In the genomic region with DNA sequence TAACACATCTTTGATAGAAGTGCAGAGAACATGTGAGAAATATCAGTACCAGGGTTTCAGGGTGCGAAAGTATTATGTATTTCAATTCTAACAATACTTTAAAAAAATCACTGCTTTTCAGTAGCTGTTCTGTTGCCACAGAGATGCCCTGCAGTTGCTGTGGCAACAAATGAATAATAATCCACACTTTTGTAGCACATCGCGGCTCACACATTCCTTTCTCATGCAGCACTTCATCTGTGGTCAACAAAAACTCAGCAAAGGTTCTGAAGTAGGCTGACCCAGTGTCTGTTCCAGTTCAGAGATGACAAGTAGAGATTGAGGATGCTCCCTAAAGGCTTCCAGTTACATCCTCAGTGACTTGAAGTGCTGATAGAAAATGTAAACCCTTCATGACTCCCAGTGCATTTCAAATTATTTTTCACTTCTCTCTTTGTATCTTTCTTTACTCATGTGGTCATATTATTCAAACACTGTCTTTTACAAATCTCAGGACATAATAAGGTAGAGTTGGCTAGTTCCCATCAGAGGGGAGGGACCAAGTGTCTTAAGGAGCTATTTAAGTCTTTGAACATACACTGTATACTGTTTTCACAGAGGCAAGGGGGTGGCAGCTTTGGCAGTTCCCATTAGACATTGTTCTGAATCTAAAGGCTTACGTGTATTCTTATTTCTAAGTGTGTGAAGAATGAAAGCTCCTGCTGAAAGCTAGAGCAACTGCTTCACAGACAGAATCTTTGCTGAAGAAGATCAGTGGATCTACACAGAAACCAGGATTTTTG, we compare ENCODE assay signal across 14 mouse cellular contexts.
DNase-seq lines count a peak whose midpoint lies in the region; ATAC-seq and TF ChIP-seq lines count a peak whose summit lies in the region.
"Had no signal": no experiment of that assay in that cellular context is flagged by ENCODE, and none has a peak within 500 bp of the region (broad histone marks: within the 10 kb centered on the region; RNA-seq: fewer than 3 reads in every experiment).

No protein-coding gene starts in this region.

- H3K4me1 ChIP-seq in hindbrain, postnatal 0 days (ENCODE audit: insufficient read depth, low read length): no peaks in the 10 kb centered on the region
- peaks cover 3% of the 10 kb centered on the region for H3K4me1 ChIP-seq in hindbrain, embryonic 16.5 days (ENCODE audit: control insufficient read depth, insufficient read depth, low read depth, low read length)
- H3K4me1 ChIP-seq in midbrain, embryonic 12.5 days: peaks cover 10% of the 10 kb centered on the region
- H3K4me1 ChIP-seq in liver, embryonic 11.5 days (replicated peaks; ENCODE audit: control insufficient read depth, insufficient read depth, low read length): no peaks in the 10 kb centered on the region
- H3K4me1 ChIP-seq: limb, embryonic 10.5 days had no signal

- no peak for TF ChIP-seq CTCF in hindbrain, postnatal 0 days (IDR thresholded peaks at IDR 0.05; ENCODE audit: low read depth)

- no peak overlapping the region for H3K4me2 ChIP-seq in hindbrain, postnatal 0 days (ENCODE audit: low read depth, low read length)
- no peak overlapping the region for H3K4me2 ChIP-seq in hindbrain, embryonic 16.5 days (ENCODE audit: low read length)
- H3K4me2 ChIP-seq in midbrain, embryonic 12.5 days (replicated peaks): no peak overlapping the region
- no peak overlapping the region for H3K4me2 ChIP-seq in liver, embryonic 11.5 days
- H3K4me2 ChIP-seq: neural tube, embryonic 13.5 days had no signal

- peak; percentile 44 for DNase-seq in hindbrain, postnatal 0 days (ENCODE audit: low spot score)
- peak; percentile 46 for DNase-seq in NIH3T3 (ENCODE audit: low read depth)
- peak; percentile 21 for DNase-seq in fibroblast of lung, adult 2 months (ENCODE audit: low read depth)
- no peak for DNase-seq in spleen, postnatal 14 days (ENCODE audit: low spot score in 2 of 2)
- no peak for DNase-seq in liver, embryonic 11.5 days (ENCODE audit: low spot score)
- DNase-seq in cerebellum, postnatal 10 days: no peak
- DNase-seq: cerebellum, postnatal 36 days; lung, adult 18-20 months; thymus, postnatal 25 days had no signal

- H3K27me3 ChIP-seq in hindbrain, postnatal 0 days (ENCODE audit: insufficient read depth, low read length): no peaks in the 10 kb centered on the region
- H3K27me3 ChIP-seq in hindbrain, embryonic 16.5 days (replicated peaks; ENCODE audit: control insufficient read depth, insufficient read depth, low read length): no peaks in the 10 kb centered on the region
- H3K27me3 ChIP-seq in midbrain, embryonic 12.5 days: no peaks in the 10 kb centered on the region
- no peaks in the 10 kb centered on the region for H3K27me3 ChIP-seq in liver, embryonic 11.5 days (replicated peaks; ENCODE audit: control insufficient read depth, insufficient read depth, low read length)
- H3K27me3 ChIP-seq: neural tube, embryonic 13.5 days had no signal

- WGBS in hindbrain, postnatal 0 days: 20% methylated on average over 4 of the region's 4 CpGs
- WGBS in hindbrain, embryonic 16.5 days: 24% methylated on average over 4 of the region's 4 CpGs
- WGBS in midbrain, embryonic 12.5 days: 32% methylated on average over 4 of the region's 4 CpGs
- WGBS in liver, embryonic 11.5 days: 70% methylated on average over 4 of the region's 4 CpGs

- 0 out of 2 replicates have a peak, but pooled peaks have one; percentile 10 for ATAC-seq in hindbrain, postnatal 0 days
- no peak for ATAC-seq in hindbrain, embryonic 16.5 days
- ATAC-seq in midbrain, embryonic 12.5 days (ENCODE audit: low FRiP score, low read depth): peak; percentile 60
- no peak for ATAC-seq in liver, embryonic 11.5 days (replicated peaks; ENCODE audit: low FRiP score)
- ATAC-seq: intestine, postnatal 0 days had no signal

- no peak overlapping the region for H3K4me3 ChIP-seq in hindbrain, postnatal 0 days (ENCODE audit: low read length)
- H3K4me3 ChIP-seq in hindbrain, embryonic 16.5 days (ENCODE audit: low read length): no peak overlapping the region
- H3K4me3 ChIP-seq in midbrain, embryonic 12.5 days: no peak overlapping the region
- H3K4me3 ChIP-seq in liver, embryonic 11.5 days (ENCODE audit: low read depth, low read length): no peak overlapping the region
- H3K4me3 ChIP-seq: limb, embryonic 10.5 days; neural tube, embryonic 13.5 days had no signal

- no peaks in the 10 kb centered on the region for H3K9me3 ChIP-seq in hindbrain, postnatal 0 days (ENCODE audit: low read length)
- no peaks in the 10 kb centered on the region for H3K9me3 ChIP-seq in hindbrain, embryonic 16.5 days (ENCODE audit: control insufficient read depth, low read length)
- no peaks in the 10 kb centered on the region for H3K9me3 ChIP-seq in midbrain, embryonic 12.5 days
- H3K9me3 ChIP-seq in liver, embryonic 11.5 days (ENCODE audit: control insufficient read depth, low read length): no peaks in the 10 kb centered on the region
- H3K9me3 ChIP-seq: limb, embryonic 10.5 days; neural tube, embryonic 13.5 days had no signal

- H3K27ac ChIP-seq in hindbrain, postnatal 0 days: no peak overlapping the region
- no peak overlapping the region for H3K27ac ChIP-seq in hindbrain, embryonic 16.5 days (ENCODE audit: low read depth, low read length)
- H3K27ac ChIP-seq in midbrain, embryonic 12.5 days (replicated peaks): no peak overlapping the region
- no peak overlapping the region for H3K27ac ChIP-seq in liver, embryonic 11.5 days (ENCODE audit: low read depth, low read length)
- H3K27ac ChIP-seq: limb, embryonic 10.5 days; neural tube, embryonic 13.5 days had no signal

- H3K36me3 ChIP-seq in hindbrain, postnatal 0 days (ENCODE audit: insufficient read depth, low read length): no peaks in the 10 kb centered on the region
- no peaks in the 10 kb centered on the region for H3K36me3 ChIP-seq in hindbrain, embryonic 16.5 days (ENCODE audit: control insufficient read depth, insufficient read depth, low read length)
- no peaks in the 10 kb centered on the region for H3K36me3 ChIP-seq in midbrain, embryonic 12.5 days
- H3K36me3 ChIP-seq in liver, embryonic 11.5 days (ENCODE audit: control insufficient read depth, insufficient read depth, low read length): no peaks in the 10 kb centered on the region
- H3K36me3 ChIP-seq: limb, embryonic 10.5 days; neural tube, embryonic 13.5 days had no signal

- no peak overlapping the region for H3K9ac ChIP-seq in hindbrain, postnatal 0 days (replicated peaks; ENCODE audit: low read length)
- H3K9ac ChIP-seq in hindbrain, embryonic 16.5 days (ENCODE audit: low read depth, low read length): no peak overlapping the region
- H3K9ac ChIP-seq in midbrain, embryonic 12.5 days (replicated peaks): no peak overlapping the region
- no peak overlapping the region for H3K9ac ChIP-seq in liver, embryonic 11.5 days (ENCODE audit: low read depth, low read length)
- H3K9ac ChIP-seq: neural tube, embryonic 13.5 days had no signal

Comparison
In these comparisons a context has a peak if more than half of its experiments do, and no peak if none do; other contexts are left out.
1. ATAC-seq: peak in hindbrain, postnatal 0 days (single experiment) and midbrain, embryonic 12.5 days (single experiment); none in hindbrain, embryonic 16.5 days (single experiment) and liver, embryonic 11.5 days (single experiment).
2. DNase-seq: peak in hindbrain, postnatal 0 days (single experiment), NIH3T3 (single experiment) and fibroblast of lung, adult 2 months (single experiment); none in spleen, postnatal 14 days (0 of 2), liver, embryonic 11.5 days (single experiment) and cerebellum, postnatal 10 days (0 of 2).